Mouse (Mus musculus) MEL-GATA-1-ER (cell line): ENCODE measurements around the gene Plekhm1.
A peak's percentile ranks its signal among the peaks of the same experiment; 100 is the strongest.
"Not testable (repeated sequence)": the region's sequence is repeated elsewhere in the genome, so short reads cannot be mapped to it uniquely, and the experiment has no call there.

Experiments
- DNase-seq: peaks from one replicate; pipeline ENCODE4 v3.0.0-alpha.2; 2012; ENCODE audit warnings: low read depth; ENCODE audit errors: extremely low read depth

Gene Plekhm1

DNA sequence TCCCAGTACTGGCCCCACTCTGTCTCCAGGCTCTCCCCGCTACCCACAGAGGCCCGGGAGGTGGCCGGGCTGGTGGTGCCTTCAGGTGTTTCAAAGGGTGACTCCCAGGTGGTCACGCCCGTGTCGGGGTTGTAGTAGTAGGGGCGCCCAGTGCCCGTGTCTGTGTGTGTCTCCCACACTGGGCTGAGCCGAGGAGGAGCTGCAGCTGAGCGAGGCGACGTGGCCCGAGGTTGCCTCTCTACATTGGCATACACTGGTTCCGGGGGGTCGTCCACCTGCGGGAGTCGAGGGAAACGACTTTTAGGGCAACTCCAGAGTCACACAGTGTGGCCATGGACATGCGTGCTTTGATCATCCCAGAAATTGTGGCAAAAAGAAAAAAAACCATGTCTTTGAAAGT is 72.4 kb downstream of the Plekhm1 start:
- no peak for DNase-seq

DNA sequence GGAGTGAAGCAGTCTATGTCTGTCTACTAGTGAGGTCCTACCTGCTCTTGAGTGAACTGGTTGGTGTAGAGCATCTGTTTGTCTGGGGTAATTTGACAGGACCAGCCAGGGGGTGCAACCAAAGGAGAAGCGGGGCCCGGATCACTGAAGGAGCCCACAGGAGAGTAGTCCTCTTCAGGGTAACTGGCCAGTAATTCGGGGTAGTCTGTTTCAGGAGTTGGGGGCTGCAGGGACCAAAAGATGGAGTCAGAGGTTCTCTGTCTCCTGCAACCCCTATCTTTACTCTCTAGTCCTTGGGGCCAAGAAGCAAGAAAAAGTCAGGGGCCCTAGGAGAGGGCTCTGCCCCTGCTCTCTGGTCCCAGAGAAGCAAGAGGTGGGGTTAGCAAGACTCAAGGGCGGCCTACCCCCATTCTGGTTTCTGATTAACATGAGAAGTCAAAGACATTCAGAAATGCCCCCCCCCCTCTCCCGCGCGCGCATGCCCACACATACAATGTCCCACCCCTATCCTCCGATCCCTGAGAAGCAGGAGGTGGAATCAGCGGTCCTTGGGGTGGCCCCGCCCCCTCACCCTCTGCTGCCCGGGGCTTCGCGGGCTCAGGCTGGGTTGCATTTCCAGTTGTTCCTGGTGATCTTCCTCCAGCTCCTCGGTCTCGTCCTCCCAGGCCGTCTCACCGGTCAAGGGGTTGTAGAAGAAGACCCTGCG is 72.9 kb downstream of the Plekhm1 start:
- no peak for DNase-seq

DNA sequence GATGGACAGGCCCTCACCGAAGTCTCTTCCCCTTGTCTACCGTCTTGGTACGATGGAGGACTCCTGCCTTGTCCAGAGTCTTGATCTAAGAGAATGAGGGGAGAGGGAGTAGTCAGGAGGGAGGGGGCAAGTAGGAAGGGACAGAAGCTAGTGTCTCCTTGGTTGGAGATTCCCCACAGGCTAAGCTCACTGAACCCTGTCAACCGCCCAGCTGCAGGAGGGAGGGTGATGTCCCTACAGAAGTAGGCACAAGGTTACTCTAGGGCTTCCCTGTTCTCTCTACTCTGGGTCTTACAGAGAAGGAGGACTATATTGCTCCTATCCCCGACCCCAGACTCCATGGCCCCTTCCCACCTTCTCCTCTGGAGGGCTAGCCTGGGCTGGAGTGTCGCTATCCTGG is 73.8 kb downstream of the Plekhm1 start:
- DNase-seq = no peak

DNA sequence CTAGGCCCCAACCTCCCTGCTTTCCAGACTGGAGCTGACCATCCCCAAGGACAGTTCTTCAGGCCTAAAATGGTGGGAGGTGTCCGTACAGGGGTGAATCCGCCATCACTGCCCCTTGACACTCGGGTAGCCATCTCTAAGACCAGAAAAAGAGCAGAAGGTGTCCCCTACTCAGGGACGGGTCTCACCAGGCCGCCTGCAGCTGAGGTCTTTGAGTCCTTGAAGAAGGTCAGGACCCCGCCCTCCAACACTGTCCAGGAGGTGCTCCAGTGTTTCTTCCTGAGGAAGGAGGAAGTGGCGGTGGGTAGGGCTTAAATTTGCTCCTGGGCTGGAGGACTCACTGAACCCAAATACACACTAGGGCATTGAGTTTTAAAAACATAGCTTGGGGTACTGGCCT is 74.4 kb downstream of the Plekhm1 start:
- DNase-seq = no peak

DNA sequence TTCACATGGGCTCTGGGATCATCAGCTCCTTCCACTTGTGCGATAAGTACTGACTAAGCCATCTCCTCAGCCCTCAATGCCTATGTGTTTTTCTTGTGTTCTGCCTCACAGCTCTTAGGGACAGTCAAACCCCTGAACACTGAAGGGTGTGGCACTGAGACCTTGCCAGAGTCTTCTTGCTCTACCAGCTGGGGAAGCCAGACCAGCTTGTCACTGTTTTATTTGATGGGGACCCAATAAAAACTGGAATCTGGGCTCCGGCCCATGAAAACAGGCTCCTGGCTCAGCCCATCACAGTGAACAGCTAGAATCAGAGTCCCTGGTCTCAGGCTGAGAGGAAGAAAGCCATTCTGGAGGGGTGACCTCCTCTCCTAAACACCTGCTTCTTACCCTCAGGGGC is 75.3 kb downstream of the Plekhm1 start:
- no peak for DNase-seq

DNA sequence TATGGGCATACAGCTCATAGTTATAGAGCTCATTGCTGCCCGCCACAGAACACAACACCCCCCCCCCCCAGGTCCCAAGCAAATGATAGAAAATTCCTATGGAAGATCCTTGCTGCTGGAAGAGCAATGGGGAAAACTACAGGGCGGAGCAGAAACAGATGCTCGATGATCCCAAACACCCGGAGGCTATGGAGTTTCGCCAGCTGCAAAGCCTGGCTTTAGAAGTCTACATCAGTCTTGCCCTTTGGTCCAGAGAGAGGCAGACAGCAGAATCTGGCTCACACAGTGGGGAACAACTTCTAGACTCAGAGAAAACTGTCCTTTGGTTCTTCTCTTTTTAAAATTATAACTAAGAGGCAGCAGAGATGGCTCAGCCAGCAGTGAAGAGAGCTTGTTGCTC is 76.9 kb downstream of the Plekhm1 start:
- no peak for DNase-seq

DNA sequence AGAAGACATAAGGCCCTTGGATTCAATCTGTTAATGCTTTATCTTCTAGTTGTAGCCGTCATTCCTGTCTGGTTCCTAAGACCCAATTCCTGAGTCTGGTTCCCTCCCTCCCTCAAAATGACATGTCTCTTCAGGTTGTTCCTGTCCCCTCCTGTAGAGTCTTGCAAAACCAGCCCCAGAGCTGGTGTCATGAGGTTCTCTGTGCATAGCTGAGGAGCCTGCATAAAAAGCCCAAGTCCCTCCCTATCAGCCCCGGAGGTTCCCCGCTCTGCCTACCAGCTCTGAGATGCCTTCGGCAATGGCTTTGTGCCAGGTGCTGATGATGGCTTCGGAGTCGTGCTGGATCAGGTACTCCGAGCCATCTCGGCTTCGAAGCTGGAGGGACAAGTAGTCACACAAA is 77.6 kb downstream of the Plekhm1 start:
- no peak for DNase-seq

DNA sequence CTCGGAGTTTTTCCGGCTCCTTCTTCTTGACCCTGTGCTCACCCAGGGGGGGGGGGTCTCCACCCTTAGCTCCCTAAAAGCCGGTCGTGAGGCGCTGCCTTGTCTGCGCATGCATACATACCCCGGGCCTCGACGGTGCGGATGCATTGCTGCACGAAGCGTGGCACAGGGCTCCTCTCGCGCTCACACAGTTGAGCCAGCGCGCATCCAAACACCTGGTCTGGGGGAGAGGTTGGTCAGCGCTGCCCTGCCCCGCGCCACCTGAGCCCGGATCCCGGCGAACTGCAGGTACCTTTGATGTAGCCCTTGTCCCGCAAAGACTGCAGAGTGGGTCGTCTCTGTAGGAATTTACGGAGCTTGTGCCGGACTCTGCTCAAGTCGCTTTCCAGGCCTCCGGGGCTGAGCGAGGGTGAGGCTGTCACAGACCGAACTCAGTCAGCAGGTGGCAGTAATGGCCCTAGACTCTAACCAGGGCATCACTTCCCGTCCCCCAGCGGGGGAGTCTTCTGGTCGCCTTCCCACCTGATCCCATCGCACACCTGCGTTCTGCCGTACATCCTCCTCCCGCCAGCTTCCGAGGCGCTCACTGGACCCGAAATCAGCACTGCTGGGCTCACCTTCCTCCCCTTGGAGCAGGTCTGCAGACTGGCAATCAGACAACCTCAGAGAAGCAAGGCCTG is 78.6 kb downstream of the Plekhm1 start:
- DNase-seq = no peak

DNA sequence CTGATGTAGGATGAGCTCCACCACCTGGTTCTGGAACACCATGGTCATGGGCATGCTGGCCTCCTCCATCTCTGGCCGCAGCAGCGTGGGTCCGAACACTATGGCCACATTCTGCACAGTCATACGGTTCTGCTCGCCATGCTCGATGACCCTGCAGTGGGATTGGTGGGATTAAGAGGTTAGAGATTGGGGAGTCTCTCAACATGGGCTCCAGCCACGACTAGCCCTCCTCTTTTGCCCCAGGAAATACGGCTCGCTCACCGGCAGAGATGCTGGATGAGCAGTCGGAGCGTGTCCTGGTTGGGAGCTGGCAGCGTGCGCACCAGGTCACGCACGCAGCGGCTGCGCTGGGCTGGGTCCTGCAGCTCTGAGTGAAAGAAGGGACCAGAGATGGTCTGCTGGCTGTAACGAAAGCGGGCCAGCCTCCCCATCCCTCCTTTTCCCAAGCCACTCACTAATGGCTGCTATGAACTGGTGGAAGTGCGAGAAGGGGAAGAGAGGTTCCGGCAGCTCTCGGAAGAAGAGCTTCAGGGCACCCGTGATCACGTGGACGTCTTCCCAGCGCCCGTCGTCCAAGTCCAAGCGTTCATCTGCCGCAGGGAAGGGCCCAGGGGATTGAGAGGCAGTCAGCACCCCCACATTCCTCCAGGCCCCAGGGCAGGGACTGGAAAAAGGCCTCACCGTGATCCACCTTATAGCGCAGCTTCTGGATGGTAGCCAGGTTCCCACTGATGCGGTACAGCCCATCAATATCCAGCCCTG is 79.4 kb downstream of the Plekhm1 start:
- DNase-seq = no peak

DNA sequence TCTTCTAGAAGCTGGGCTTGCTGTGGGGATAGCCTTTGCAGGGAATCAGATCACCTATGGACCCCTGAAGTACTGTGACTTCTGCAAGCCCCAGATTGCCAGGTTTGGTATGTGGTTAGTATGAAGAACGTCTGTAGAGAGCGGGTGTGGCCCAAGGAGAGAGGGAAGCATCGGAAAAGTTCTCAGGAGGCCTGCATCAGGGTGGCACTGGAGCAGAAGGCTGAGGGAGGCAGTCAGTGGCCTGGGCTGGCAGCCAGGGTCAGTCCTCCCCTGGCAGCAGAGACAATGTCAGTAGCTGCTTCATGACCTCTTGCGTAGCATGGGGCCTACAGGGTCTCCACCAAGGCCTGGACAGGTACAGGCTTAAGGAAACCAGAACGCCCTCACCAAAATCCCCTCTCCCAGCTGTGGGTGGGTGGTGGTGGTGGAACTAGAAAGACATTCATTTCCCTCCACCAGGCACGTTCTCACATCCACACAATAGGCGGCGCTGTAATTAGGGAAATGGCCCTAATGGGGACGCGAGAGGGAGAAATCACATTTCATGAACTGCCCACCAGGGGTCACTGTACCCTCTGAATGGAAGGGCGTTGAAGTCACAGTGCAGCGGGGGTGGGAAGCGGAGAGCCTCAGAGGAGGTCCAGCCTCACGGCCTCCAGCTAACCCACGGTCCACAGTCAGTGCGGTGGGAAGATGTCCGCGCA is 80.1 kb downstream of the Plekhm1 start:
- DNase-seq = peak; percentile 48

DNA sequence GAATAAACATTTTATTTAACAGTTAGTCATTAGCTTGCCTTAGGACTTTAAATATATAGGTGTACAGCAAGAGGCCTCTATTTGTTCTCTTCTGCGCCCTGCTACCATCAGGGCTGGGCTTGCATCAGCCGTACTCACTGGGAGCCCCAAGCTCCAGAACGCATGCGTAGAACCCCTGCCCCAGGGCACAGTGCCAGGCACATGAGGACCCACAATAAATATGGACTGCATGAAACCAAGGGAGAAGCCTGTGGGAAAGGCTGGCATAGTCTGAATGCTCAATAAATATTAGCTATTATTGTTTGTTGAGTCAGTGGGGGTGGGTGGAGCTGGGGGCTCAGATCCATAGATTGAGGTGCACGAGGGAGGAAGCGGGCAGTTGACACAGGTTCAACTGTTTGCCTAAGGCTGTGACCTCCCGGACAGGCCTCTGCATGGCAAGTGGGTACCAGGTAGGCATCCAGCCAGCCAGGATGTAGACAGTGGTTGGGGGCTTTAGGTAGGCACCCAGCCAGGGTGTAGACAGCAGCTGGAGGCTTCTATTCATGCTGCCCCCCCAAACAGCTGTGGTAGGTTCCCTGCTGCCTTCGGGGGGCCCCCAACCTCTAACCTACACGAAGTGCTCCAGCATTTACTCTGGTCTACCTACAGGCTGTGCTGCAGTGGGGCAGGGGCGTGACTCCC is 80.8 kb downstream of the Plekhm1 start:
- DNase-seq = no peak

DNA sequence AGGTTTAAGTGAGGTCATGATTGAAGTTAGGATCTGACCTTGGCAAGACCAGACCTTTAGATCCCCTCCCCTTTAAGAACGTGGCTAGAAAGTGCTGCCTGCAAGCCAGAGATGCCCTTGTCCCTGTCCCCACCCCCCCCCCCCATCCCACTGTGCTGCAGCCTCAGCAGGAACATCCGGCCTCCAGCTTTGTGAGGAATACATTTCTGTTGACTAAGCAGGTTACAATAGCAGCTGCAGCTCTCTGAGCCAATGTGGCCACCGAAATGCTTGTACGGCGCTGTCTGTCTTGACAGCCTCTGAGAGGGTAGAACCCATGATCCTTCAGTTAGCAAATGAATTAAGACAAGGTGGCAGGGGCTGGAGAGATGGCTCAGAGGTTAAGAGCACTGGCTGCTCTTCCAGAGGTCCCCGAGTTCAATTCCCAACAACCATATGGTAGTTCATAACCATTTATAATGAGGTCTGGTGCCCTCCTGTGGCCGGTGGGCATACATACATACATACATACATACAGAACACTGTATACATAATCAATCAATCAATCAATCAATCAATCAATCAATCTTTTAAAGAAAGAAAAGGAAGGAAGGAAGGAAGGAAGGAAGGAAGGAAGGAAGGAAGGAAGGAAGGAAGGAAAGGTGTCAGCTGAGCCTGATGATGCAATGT is 81.7 kb downstream of the Plekhm1 start:
- no peak for DNase-seq

DNA sequence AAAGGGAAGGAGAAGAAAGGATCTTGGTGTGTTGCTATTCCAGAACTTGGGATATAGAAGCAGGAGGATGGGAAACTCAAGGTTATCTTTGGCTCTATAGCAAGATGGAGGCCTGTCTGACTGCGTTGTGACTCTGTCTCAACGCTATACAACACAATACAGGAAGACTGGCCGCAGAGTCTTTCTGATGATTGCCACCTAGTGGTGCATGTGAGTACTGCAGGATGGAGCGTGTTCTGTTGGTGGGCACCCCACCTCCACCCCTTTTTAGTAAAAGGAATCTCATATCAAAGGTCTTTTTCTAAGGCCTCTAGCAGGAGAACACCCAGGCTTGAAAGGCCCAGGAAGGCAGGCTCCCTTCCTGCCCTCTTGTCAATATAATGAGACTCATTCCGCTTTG is 85.5 kb downstream of the Plekhm1 start:
- peak; percentile 53 for DNase-seq

DNA sequence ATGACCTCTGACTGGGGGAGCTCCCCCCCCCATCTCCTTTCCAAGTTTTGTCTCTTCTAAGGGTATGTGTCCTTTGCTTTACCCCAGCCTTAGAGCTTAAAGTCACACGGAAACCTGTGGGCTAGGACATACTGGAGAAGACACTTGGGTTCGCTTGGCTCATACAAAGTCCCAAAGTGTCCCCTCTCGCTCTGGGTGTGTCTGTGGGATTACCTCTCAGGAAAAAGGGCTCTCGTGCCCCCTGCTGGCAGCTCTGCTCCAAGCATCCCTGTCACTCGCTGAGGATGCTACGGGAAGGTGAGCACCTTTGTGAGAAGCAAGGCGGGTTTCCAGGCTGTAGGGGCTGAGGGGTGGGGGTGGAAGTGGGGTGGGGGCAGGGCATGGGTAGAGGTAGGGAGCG is 87.3 kb downstream of the Plekhm1 start:
- peak; percentile 24 for DNase-seq

DNA sequence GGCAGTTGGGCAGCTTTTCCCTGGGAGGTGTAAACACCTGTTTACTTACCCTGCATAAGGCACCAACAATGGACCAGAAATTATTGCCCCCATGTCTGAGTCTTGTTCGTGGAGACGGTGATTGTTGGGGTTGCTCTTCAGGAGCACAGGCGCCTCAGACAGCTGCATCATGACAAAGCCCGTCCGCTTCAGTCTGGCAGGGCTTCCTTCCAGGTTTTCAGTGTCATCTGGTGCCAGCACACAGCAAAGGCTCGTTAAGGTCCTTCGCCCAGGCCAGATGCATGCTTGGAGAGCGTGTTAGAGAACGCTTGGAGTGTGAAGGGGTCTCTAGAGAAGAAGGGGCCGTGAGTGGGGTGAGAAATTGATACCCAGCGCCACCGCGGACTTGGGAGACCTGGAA is 87.8 kb downstream of the Plekhm1 start:
- no peak for DNase-seq

DNA sequence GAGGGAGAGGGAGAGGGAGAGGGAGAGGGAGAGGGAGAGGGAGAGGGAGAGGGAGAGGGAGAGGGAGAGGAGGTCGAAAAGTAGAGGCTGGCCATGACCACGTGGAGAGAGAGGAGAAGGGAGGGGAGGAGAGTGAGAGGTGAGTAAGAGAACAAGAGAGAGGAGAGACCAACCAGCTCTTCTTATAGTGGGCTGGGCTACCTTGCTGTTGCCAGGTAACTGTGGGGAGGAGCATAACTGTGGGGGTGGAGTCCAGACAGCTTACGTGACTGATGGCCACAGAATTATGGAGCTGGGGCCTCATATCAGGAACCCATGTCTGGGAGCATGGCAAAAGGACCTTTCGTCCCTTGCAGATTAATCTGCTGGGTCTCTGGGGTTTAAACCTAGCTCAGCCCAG is 89.7 kb downstream of the Plekhm1 start:
- DNase-seq = not testable (repeated sequence)

DNA sequence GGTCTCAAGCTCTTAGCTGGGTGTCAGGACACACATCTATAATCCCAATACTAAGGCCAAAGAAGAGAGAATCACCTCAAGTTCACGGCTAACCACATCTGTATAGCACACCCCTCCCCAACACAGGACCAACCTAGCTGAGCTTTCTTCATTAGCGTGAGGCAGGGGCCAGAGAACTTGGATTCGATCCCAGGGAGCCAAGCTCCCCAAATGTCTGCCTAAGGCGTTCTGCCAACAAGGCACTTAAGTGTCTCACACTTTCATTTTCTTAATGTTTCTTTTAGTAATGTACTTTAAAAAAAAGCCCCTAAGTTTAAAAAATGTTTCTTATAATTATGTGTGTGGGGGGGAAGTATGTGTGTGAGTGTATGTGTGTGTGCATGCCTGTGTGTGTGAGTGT is 91.8 kb downstream of the Plekhm1 start:
- no peak for DNase-seq

DNA sequence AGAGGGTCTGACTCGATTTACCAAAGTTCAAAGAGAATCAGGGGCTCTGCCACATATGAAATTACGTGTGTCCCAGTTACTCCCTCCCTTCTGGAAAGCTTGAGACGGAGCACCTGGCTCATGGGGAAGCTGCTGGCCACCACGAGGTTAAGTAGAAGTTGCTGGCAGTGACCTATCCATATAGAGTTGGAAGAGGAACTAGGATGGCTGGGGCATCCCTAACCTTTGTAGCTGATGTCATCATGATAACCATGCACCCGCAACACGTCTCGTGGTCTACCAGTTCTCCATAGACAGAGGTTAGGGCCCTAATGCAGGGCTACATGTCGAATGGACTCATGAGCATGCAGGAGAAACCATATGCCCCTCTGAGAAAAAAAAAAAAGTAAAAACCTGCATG is 92.3 kb downstream of the Plekhm1 start:
- no peak for DNase-seq

DNA sequence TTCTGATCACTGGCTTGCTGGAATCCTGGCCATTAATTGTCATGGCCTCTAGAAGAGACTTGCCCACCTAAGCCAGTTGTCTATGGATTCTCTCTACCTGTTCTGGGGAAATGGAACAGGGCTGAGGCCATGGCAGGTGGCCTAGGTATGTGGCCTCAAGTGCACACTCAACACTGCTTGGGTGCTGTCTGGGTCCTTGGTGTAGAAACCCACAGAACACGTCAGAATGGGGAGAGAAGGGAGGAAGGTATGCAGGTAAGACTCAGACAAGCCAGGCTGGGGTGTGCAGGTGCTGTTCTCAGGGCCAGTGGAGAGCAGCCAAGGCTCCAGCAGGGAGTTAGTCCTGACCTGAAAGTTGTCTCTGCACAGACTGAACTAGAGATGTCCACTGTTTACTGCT is 94.4 kb downstream of the Plekhm1 start:
- DNase-seq = no peak

DNA sequence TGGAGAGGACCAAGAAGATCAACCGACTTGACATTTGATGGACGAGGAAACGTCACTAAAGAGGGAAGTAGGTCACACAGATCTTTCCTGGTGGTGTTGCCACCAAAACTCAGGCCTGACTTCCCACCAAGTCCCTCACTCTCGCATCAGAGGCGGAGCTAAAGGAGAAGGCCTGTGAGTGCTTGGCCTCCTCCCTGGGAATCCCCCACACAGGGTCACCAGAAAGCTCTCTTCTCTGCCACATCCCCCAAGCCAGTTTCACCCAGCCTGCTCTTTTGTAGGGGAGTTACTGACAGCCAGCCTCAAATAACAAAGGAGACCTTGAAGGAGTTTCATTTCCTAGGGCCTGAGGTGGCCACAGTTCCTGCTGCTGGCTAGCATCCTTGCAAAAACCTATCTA is 97.1 kb downstream of the Plekhm1 start:
- no peak for DNase-seq
